Mouse (Mus musculus) heart, postnatal 10 days (tissue): ENCODE data around the gene Dock2. TPM values are rescaled to one million over a fixed set of nuclear protein-coding genes. Genes with fewer than 3 reads are reported as not detected.

ENCODE experiments used
- DNase-seq, 2 experiments: peaks; one replicate each; pipeline ENCODE4 v3.0.0; 2021
- intact Hi-C: fragments of 180-260 bp; cut with DNase I; formaldehyde crosslinking; loops from one replicate; pipeline ENCODE4 v1.15.1; 2025
- total RNA-seq, 2 experiments: library from RNA; stranded (reverse); gene quantifications; 2 replicates each; pipeline ENCODE4 v1.2.3; 2021

Dock2 gene
- total RNA-seq, 2 experiments from 2014 or later: 2.1 to 2.4 TPM

DNA sequence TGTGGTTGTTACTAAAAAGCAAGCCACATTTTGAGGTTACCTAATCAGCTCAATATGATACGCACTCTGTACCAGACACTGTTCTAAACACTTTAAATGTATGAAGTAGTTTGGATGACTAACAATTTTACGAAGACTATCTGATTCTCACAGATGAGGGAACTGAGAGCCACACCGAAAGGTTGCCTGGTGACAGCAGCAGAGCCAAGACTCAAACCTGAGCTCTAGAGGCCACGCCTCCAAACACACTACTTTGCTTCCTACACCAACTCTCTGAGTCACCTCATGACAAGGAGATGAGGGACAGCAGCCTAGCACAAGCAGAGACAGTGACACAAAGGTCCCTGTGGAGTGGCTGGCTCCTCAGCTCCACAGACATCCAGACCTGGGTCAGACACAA is 411.5 kb downstream of the Dock2 start:
- intact Hi-C loops: no loop called here

DNA sequence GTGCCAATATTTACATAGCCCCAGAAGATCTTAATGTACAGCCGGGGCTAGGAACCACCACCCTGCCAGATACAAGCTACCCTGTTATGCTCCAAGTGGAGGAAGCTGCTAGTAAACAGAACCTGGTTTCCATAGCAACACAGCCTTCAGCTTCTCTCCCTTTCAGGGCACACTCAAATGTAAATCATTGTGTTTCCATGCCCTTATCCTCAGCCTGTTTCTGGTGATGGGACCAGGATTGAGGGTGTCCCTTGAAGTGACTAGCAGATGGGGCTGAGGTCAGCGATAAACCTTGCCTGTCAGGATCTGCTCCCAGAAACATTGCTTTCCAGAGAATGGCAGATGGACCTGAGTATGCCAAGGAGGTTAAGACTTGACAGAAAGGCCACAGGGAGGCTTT is 427.6 kb downstream of the Dock2 start:
- no peak for DNase-seq
- intact Hi-C loops: no loop called here

More for the DNA sequence above, 411.5 kb downstream of the Dock2 start:
- no peak for DNase-seq

DNA sequence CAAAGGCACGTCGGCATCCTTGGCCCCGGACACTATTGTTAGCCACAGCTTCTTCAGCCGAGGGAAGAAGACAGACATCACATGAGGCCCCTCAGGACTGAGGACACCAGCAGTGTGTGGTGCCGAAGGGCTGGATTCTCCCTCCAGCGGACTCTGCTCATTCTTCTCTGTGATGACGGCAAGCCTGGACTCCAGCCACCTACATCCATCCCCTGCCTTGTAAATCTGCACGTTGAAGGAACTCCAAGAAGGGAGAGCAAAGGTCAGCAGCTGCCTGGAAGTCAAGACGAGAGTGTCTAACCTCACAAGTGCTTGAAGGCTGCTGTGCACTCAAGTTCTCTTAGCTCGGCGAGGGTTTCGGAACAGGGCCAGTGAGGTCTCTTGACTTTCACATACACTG is 428.3 kb downstream of the Dock2 start:
- intact Hi-C loops: no loop called here
- peak; percentile 1 to 7 for DNase-seq

DNA sequence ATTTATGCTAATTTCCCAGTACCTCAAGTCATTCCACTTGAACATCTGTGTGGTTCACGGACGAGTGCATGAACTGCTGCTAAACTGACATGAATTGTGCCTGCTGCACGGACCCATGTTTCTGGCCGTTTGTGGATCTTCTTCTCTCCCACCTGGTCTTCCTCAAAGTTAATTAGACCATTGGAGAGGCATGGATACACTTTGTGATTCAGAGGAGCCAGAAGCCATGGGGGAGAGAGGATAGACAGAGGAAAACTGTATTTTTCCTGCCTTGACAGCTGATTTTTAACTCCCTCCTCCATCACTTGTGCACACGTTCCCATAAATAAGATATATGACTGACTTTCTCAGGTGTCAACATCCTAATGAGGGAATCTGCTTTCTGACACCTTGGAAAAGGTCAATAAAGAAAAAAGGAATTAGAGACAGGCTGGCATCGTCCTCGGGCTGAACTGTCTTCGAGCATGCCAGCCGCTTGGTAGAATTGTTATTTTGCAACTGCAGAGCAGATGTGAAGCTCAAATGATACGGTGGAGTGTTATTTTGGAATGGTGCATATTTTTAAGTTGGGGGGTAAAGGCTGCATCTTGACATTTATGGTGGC is 434.1 kb downstream of the Dock2 start:
- intact Hi-C loops: no loop called here
- no peak for DNase-seq

DNA sequence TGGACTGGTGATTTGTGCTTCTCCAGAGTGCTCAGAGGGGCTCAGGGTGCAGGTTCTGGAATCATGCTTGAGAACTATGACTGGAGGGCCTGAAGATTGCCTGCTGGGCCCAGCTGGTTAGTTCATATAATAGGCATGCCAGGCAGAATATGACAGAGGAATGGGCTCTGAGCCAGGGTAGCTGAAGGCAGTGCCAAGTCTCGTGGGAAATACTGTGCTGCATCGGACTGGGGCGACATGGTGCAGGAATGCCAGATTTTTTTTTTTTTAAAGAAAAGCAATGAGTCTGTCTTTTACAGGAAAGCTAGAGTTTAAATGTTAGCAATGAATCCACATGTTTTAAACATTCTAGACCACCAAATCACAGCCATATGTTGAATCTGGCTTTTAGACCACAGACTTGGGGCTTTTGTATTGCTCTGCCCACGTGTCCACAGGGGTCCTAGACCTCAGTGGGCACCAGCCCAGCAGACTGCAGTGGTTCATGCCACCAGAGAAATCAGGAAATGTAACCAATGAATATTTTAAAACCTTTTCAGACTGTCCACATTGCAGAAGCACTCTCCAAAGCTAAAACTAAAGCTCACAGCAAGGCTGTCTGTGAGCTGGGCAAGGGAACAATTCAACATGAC is 435.3 kb downstream of the Dock2 start:
- intact Hi-C loops: no loop called here
- DNase-seq: peak; percentile 73 to 74

DNA sequence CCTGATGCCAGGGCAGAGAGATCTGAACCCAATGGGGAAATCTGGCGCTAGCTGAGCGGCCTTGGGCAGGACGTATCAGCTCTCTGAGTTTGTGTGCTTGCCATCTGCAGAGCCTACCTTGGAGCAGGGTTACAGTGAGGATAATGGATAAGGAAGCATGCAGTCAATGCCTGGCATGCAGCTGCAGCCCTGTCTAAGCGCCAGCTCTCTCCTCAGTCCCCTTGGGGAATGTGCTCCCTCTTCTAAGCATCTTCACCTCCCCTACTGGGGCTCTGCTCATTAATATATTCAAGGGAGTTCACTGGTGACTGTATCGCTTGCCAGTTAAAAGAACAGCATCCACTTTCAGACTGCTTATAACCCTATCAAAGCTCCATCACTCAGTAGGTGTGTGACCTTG is 439.4 kb downstream of the Dock2 start:
- intact Hi-C loops: no loop called here
- DNase-seq: no peak

DNA sequence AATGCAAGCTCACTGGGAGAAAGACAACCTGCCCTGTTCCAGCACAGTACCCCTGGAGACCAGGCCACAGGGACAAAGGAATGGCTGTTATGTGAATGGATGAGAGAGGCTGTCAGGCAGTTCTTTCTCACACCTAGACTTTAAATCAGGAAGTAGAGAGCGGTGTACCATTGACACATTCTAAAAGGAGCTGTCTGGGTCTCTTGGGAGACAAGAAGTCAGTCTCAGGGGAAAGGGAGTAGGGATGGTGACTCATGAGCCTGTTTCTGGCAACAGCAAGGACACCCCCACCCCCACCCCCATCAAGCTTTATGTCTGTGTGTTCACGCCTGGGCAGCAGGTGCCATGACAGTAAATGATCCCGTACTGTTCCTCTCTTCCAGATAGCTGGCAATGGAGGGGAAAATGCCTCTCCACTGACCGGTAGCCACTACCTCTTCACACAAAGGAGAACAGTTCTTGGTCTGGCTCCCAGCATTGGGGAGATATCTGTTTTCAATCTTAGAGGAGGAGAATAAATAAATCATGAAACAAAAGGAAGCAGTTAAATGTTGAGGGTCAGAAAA is 439.9 kb downstream of the Dock2 start:
- intact Hi-C loops: no loop called here
- no peak for DNase-seq

DNA sequence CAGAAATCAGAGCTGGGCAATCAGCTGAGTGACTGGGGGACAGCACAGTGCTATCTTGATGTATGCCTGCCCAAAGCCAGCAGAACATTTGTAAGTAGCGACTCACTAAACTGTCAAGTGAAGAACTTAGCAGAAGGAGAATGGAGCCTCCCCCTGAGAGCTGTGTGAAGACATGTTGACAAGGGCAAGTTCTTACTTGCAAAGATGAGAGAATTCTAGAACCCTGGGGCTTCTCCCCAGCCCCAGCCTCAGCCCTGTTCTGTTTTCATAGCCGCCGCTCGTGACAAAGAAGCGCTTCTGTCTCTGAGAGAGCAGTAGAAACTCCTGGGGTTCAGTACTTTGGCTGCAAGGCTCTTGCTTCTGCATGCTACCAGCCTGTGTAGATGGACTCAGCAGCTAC is 444.0 kb downstream of the Dock2 start:
- no peak for DNase-seq
- intact Hi-C loops: no loop called here

DNA sequence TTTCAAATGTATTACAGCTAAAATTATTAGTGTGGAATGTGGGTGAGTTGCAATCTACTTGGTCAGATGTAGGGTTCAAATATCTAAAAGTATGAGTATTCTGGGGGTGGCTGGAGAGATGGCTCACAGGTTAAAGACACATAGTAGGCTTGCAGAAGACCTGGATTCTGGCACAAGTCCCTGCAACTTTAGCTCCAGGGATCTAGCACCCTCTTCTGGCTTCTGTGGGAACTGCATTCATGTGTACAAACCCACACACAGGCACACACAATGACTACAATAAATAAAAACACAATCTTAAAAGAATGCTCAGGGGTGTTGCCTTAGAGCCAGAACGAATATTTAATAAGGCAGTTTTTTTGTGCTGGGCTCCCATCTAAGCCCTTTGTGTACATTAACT is 445.8 kb downstream of the Dock2 start:
- DNase-seq: no peak
- intact Hi-C loops: no loop called here

DNA sequence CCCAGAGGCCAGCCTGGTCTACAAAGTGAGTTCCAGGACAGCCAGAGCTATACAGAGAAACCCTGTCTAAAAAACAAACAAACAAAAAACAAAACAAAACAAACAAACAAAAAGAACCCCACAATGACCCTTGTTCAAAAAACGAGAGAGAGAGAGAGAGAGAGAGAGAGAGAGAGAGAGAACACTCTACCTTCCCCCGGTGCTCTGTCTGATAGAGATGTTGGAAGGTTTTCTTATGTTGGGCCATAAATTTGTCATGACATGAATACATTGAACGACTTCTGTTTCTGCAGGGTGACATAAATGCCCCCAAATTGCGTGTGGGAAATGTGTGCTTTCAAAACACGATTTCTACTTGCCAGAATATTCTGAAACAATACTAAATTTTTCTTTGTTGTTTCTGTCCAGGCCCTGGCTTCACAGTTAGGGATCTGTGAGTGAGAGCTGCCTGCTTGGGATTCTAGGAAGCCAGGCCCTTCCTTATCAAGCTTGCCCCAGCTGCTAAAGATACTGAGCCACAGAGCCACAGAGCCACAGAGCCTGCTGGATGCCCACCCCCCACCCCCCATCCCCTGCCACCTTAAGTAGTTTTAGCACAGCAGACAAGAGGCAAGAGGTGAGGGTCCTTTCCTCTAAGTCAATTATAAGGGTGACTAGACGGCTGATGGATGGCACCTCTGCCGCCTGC is 451.2 kb downstream of the Dock2 start:
- DNase-seq: no peak
- intact Hi-C loops: no loop called here

DNA sequence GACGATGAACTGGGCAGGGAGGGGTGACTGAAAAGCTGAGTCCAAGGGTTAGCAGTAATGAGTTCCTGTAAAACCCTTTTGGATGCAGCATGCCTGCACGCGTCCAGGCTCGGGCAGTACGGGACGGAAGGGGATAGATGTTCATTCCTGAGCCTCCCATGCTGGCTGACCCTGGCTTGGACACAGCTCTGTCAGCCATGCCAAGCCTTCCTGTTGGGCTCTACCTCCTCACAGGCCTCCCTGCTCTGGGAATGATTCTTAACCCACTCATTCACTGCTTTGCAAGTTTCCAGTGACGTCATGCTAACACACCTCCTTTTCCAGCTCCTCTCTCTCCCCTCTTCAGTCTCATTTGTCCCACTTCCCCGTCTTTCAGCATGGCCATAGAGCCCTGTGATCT is 460.0 kb downstream of the Dock2 start:
- no peak for DNase-seq

DNA sequence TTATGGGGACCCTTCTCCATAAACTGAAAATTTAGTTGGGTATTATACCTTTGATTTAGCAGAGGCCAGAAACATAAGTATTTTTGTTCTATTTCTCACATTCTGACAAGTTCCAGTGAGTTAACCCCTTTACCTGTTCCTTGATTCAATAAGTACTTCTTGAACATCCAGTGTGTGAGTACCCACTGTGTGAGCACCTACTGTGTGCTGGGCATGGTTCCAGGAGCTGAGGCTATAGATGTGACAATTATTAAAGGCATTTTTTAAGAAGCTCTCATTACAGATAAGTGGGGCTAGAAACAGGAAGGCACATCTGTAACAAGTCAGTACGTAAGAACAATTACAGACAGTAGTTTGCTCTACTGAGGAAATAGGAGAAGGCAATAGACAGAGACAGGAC is 464.4 kb downstream of the Dock2 start:
- intact Hi-C loops: no loop called here
- DNase-seq: no peak

More for the DNA sequence above, 460.0 kb downstream of the Dock2 start:
- intact Hi-C loops: no loop called here

DNA sequence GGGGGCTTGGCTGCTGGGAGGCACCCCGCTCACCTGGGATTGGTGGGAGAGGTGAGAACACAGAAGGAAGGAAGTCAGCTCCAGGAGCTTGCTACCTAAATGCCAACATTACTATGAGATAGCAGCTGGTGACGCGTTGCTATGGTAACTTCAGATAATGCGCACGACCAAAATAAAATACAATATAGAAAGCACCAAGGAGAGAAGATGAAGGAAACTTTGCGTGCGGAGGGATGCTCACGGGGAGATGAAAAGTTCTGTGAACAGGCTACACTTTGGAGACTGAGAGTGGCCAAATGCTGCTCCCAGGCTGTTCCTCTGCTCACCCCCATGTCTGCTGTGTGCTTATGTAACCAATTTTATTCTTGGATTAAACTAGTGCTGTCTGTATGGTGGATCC is 466.7 kb downstream of the Dock2 start:
- no peak for DNase-seq
- intact Hi-C loops: no loop called here

DNA sequence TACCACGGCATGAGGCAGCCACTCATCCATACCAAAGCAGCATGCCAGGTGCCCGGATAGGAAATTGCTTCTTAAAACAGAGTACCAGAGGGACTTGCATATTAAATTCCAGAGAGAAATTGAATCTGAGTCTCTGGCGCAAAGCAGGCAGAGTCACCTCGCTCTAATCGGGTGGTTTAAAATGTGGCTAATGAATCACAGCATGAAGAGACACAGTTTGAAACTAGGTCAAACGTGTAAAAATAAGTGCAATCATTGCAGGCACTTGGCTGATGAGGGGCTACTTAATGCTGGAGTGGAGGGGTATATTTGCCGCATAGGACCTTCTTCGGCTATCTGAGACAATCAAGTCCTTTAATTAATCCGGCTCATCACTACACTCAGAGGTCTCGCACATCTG is 467.5 kb downstream of the Dock2 start:
- intact Hi-C loops: no loop called here
- no peak for DNase-seq

DNA sequence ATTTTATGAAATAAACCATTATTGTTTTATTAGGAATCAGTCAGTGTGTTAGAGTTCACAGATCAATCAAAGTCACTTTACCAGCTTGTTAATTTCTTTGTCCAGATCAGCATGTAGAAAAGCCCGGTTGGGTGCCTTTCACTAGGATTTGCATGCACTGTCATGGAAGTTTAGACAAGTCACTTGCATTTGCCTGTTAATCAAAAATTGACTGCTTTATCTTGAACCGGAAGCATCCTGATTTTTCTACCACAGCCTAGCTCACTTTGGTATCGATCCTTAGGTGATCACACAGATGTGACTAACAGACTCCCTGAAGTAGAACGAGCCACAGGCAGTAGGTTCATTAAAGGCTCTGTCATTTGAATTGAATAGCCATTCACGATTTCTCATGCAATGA is 468.3 kb downstream of the Dock2 start:
- intact Hi-C loops: loop anchor here (2.0 kb wide), 1 partner anchor 499 kb away; no protein-coding TSS in a partner anchor
- DNase-seq: no peak

DNA sequence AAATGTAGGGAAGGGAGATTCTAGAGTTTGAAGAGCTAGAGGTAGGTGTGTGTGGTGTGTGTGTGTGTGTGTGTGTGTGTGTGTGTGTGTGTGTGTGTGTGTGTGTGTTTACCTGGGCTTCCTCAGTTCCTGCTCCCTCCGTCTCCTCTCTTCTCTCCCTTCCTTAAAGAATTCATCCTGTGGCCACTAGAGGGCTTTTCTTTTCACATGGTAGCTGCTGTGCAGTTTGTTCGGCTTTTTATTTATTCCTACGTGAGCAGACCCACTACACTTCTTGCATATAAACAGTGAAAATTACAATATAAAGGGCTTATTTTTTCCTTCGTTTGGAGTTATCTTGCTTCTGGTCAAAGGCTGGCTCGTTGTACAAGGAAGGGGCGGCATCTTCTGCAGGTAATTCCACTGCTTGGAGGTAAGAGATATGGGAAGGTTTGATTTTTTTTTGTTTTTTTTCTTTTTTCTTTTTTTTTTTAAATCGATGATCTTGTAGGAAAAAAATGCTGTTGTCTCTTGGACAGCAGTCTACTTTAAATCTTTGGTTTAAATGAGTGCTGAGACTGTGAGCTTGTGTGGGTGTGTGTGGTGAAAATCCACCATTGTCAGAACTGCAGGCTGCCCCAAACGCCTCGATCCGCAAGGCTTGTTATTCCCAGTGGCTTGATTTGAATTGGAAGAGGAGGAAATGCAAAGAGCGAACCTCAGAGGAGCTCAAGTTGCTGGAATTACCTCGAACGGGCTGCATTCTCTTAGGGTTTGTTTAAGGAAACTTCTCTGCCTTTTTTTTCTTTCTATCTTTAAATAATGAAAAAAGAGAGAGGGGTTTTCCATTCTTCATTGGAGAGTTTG is 468.9 kb downstream of the Dock2 start, which contains the start of gene Fam196b:
Gene Fam196b, plus strand, starts transcription at position 289 of the 846 bp plus-strand sequence.
- peak; percentile 24 to 41 for DNase-seq
- intact Hi-C loops: loop anchor here (2.0 kb wide), 1 partner anchor 500 kb away; no protein-coding TSS in a partner anchor

DNA sequence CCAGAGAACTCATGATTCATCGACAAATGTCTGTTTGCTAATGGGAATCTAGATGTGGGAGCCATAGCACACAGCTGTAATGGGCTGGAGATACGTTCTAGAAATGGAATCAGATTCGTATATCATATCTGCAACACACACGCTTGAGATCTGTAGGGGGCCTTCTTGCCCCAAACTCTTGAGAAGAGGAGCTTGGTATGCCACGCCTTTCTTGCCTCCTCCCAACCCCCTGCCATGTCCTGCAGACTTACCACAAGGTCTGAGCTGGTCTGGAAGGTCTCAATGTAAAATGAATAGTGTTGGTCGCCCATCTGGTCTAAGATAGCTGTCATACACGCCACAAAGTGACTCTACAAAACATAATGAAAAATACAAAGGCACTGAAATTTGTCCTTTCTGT is 471.5 kb downstream of the Dock2 start:
- no peak for DNase-seq
- intact Hi-C loops: no loop called here

DNA sequence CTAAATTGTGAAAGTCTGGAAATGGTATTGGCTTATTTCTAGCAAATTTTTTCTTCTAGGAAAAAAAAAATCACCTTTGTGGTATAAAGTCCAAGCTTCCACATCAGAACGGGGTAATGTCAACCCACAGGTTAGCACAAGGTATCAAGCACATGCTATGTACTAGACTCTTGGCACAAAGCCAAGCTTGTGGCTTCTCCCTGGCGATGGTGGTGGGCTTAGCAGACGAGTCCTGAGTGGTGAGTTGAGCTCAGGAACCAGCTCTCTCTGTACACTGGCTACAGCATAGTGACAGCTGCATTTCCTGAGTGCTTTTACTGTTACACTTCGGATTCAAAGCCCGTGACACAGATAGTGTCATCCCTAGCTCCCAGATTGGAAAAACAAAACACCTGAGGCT is 472.0 kb downstream of the Dock2 start:
- no peak for DNase-seq
- intact Hi-C loops: no loop called here

DNA sequence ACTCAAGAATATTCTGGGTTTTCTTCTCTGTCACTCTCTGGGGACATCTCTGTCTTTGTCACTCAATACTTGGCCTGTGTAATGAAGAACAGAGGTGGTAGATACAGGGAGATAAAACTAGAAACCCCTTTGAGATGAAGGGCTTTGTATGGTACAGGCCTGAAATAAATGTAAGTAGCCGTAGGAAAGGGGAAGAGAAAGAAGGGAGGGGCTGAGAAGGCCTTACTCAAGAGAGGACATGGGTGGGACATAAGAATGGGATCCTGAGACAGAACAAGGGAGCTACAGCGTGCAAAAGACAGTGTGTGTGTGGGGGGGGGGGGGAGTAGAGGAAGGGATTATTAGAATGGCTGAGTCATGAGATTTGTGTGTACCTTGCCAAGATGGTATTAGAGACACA is 474.3 kb downstream of the Dock2 start:
- intact Hi-C loops: no loop called here
- DNase-seq: no peak

DNA sequence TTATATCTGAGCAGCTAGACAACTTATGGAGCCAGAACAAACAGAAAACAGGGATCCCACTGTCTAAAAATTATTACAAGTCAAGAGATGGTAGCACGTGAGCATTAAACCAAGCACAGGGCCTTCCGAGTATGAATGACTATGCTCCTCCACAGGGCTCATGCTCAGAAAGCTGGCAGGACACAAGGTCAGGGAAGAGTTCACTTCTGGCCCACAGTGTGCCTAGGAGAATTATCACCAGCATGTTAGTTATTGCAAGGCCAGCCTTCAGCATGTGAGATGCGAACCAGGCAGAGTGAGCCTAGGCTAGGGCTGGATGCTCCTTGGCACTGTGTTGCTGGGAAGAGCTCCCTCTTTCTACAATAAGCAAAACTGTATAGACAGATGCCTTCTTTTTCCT is 475.0 kb downstream of the Dock2 start:
- intact Hi-C loops: no loop called here
- DNase-seq: no peak

DNA sequence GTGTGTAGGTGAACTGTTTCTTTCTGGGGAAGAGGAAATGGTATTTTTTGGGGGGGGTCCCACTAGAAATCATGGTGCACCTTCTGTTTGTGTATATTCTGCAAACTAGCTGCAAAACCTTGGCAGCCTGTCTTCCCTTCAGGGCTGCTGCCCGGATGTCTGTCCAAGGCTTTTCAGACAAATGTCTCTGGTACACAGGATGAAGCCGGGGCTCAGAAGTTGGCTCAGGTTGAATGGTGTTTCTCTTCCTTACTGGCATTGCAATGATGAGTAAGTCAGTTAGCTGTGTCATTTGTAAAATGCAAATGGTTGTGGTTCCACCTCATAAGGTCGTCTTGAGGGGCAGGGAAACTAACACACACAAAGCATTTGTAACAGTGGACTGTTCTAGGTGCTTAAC is 477.5 kb downstream of the Dock2 start:
- intact Hi-C loops: no loop called here
- no peak for DNase-seq
